Mouse (Mus musculus) heart, adult 2 months (tissue): Measurements from ENCODE around the gene Gm47791. TPM values are rescaled to one million over a fixed set of nuclear protein-coding genes. Genes with fewer than 3 reads are reported as not detected.

Experiments used
- DNase-seq, 2 experiments: peaks; one replicate each; pipeline ENCODE4 v3.0.0; 2021
- H3K27ac ChIP-seq: fragments of 200-600 bp; 2 replicates; pipeline ENCODE4 v1.8.1; 2022
- H3K27me3 ChIP-seq: fragments of 200-500 bp; 2 replicates; pipeline ENCODE4 v1.6.1; 2012; ENCODE audit warnings: mild to moderate bottlenecking, low read length, inconsistent platforms, mixed read lengths; ENCODE audit not compliant: control insufficient read depth, insufficient read depth
- H3K36me3 ChIP-seq: fragments of 200-500 bp; 2 replicates; pipeline ENCODE4 v1.6.1; 2012; ENCODE audit warnings: low read length, inconsistent platforms; ENCODE audit not compliant: control insufficient read depth, insufficient read depth
- H3K4me1 ChIP-seq: fragments of 200-500 bp; 2 replicates; pipeline ENCODE4 v1.6.1; 2011; ENCODE audit warnings: low read length; ENCODE audit not compliant: control insufficient read depth, insufficient read depth
- H3K4me3 ChIP-seq: fragments of 200-600 bp; 2 replicates; pipeline ENCODE4 v1.8.1; 2022
- H3K79me2 ChIP-seq: fragments of 200-500 bp; replicated peaks from 2 replicates; pipeline ENCODE4 v1.6.1; 2012; ENCODE audit warnings: mild to moderate bottlenecking, inconsistent platforms, low read length, moderate library complexity, mixed read lengths; ENCODE audit not compliant: control insufficient read depth, insufficient read depth
- H3K9ac ChIP-seq: fragments of 200-500 bp; 2 replicates; pipeline ENCODE4 v1.6.1; 2012; ENCODE audit warnings: low read depth, mild to moderate bottlenecking, control low read depth, inconsistent platforms, low read length, mixed read lengths
- CTCF ChIP-seq: fragments of 200-600 bp; IDR thresholded peaks from 2 replicates; pipeline ENCODE4 v1.8.1; 2022; ENCODE audit warnings: antibody characterized with exemption, mild to moderate bottlenecking, moderate library complexity
- EP300 ChIP-seq: fragments of 200-500 bp; IDR thresholded peaks from 2 replicates; pipeline ENCODE4 v1.6.1; 2011; ENCODE audit warnings: low read depth, low read length, control low read depth; ENCODE audit not compliant: insufficient read depth
- POLR2A ChIP-seq: fragments of 200-500 bp; IDR thresholded peaks from 2 replicates; pipeline ENCODE4 v1.6.1; 2011; ENCODE audit warnings: mild to moderate bottlenecking, low read depth, low read length, control low read depth; ENCODE audit not compliant: insufficient read depth
- WGBS: fragments of 180-500 bp; shearing (Covaris S2); methylation state at CpG from one replicate; pipeline ENCODE4 v1.1.7; 2018; 5-methylcytosine and 5-hydroxymethylcytosine counted together
- intact Hi-C: fragments of 180-260 bp; cut with DNase I; formaldehyde crosslinking; loops from one replicate; pipeline ENCODE4 v1.15.1; 2025
- polyA plus RNA-seq: library from polyadenylated mRNA; depleted of rRNA; stranded (reverse); fragments of >200 nt; gene quantifications from 2 replicates; pipeline ENCODE4 v1.2.3, GENCODE M21; 2012
- total RNA-seq, 2 experiments: library from RNA; stranded (reverse); gene quantifications; 2 replicates each; pipeline ENCODE4 v1.2.3; 2021

Gm47791 gene
- total and polyA plus RNA-seq, 3 experiments, result not detected

DNA sequence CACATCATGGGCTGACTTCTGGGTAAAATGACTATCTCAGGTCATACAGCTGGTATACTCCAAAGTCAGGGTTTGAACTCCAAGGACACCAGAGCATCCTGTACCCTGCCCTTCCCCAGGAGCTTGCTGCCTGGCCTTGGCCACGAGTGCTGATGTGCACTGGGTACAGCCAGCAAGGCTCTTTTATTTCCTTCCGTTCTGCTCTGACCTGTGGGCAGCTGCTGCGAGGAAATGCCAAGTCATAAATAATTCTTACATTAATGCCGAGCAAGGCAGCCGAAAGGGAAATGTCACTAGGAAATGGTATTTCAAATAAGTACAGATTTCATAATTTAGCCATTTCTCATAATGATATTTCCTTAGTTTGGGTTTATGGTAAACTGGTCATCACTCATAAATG is 27.3 kb upstream of the Gm47791 start:
- H3K27ac ChIP-seq, result no peak overlapping the region
- TF ChIP-seq POLR2A (no peak), CTCF (no peak), EP300 (no peak)
- peaks cover 2% of the 10 kb centered on the region; the same call in 1 of the 2 replicates for H3K4me1 ChIP-seq
- peak in 1 of 2 experiments; percentile 24 for DNase-seq
- H3K27me3 ChIP-seq, result no peaks in the 10 kb centered on the region
- no peak overlapping the region for H3K9ac ChIP-seq
- H3K4me3 ChIP-seq, result no peak overlapping the region
- H3K36me3 ChIP-seq, result no peaks in the 10 kb centered on the region
- WGBS, result 62% methylated on average over 5 of the region's 5 CpGs
- intact Hi-C loops, result loop anchor here (5.0 kb wide), 1 partner anchor 104 kb away; no protein-coding TSS in a partner anchor
- no peaks in the 10 kb centered on the region for H3K79me2 ChIP-seq

- no peak for TF ChIP-seq CTCF
- TF ChIP-seq POLR2A, result no peak
- no peak for TF ChIP-seq EP300
- intact Hi-C loops, result loop anchor here (5.0 kb wide), 1 partner anchor 105 kb away; no protein-coding TSS in a partner anchor
- H3K4me1 ChIP-seq, result peaks cover 2% of the 10 kb centered on the region; the same call in 1 of the 2 replicates
- H3K9ac ChIP-seq, result no peak overlapping the region
- H3K4me3 ChIP-seq, result no peak overlapping the region
- 91% methylated on average over 4 of the region's 4 CpGs for WGBS
- no peak for DNase-seq
- no peaks in the 10 kb centered on the region for H3K27me3 ChIP-seq
- H3K79me2 ChIP-seq, result no peaks in the 10 kb centered on the region
- no peaks in the 10 kb centered on the region for H3K36me3 ChIP-seq
- H3K27ac ChIP-seq, result no peak overlapping the region
Measured at GRCm38 (mm10) chr1:82797088-82797487, 26.0 kb upstream of the Gm47791 start.

- Histone ChIP-seq H3K79me2 (no peaks in the 10 kb centered on the region), H3K27ac (no peak overlapping the region), H3K4me1 (peaks cover 2% of the 10 kb centered on the region; the same call in 1 of the 2 replicates), H3K4me3 (no peak overlapping the region), H3K9ac (no peak overlapping the region), H3K36me3 (no peaks in the 10 kb centered on the region), H3K27me3 (no peaks in the 10 kb centered on the region)
- no peak for TF ChIP-seq EP300
- TF ChIP-seq POLR2A, result no peak
- TF ChIP-seq CTCF, result no peak
- intact Hi-C loops, result loop anchor here (5.0 kb wide), 1 partner anchor 106 kb away; no protein-coding TSS in a partner anchor
- DNase-seq, result peak in 1 of 2 experiments; percentile 27
- WGBS, result 37% methylated on average over 18 of the region's 18 CpGs
Measured at GRCm38 (mm10) chr1:82795702-82796443, 24.8 kb upstream of the Gm47791 start.

GRCm38 (mm10) chr1:82795211-82795610 is 24.2 kb upstream of the Gm47791 start:
- Histone ChIP-seq H3K79me2 (no peaks in the 10 kb centered on the region), H3K4me1 (peaks cover 2% of the 10 kb centered on the region; the same call in 1 of the 2 replicates), H3K27me3 (no peaks in the 10 kb centered on the region), H3K4me3 (no peak overlapping the region), H3K36me3 (no peaks in the 10 kb centered on the region), H3K9ac (no peak overlapping the region), H3K27ac (no peak overlapping the region)
- WGBS, result 83% methylated on average over 2 of the region's 2 CpGs
- DNase-seq, result no peak
- intact Hi-C loops, result loop anchor here (5.0 kb wide), 1 partner anchor 107 kb away; no protein-coding TSS in a partner anchor
- TF ChIP-seq POLR2A (no peak), EP300 (no peak), CTCF (no peak)

GRCm38 (mm10) chr1:82793986-82794385 is 22.9 kb upstream of the Gm47791 start:
- Histone ChIP-seq H3K79me2 (no peaks in the 10 kb centered on the region), H3K27ac (no peak overlapping the region), H3K4me3 (no peak overlapping the region), H3K9ac (no peak overlapping the region), H3K4me1 (peaks cover 2% of the 10 kb centered on the region; the same call in 1 of the 2 replicates), H3K27me3 (no peaks in the 10 kb centered on the region), H3K36me3 (no peaks in the 10 kb centered on the region)
- WGBS, result 76% methylated on average over 4 of the region's 4 CpGs
- DNase-seq, result no peak
- intact Hi-C loops, result no loop called here
- TF ChIP-seq POLR2A, result no peak
- TF ChIP-seq CTCF, result no peak
- no peak for TF ChIP-seq EP300

- Histone ChIP-seq H3K79me2 (no peaks in the 10 kb centered on the region), H3K27me3 (no peaks in the 10 kb centered on the region), H3K27ac (no peak overlapping the region), H3K4me3 (no peak overlapping the region), H3K9ac (no peak overlapping the region), H3K36me3 (no peaks in the 10 kb centered on the region), H3K4me1 (peaks cover 2% of the 10 kb centered on the region; the same call in 1 of the 2 replicates)
- DNase-seq, result no peak
- WGBS, result 88% methylated on average over 3 of the region's 3 CpGs
- intact Hi-C loops, result no loop called here
- no peak for TF ChIP-seq POLR2A
- no peak for TF ChIP-seq EP300
- TF ChIP-seq CTCF, result no peak
Measured at GRCm38 (mm10) chr1:82793110-82793509, 22.1 kb upstream of the Gm47791 start.
